Mouse (Mus musculus) thymus, postnatal 10 days (tissue): ENCODE measurements around the gene Fbln7.

Source experiments
- DNase-seq, 2 experiments: peaks; one replicate each; pipeline ENCODE4 v3.0.0; 2021; ENCODE audit warnings: low spot score in 2 of 2

The Fbln7 gene

GRCm38 (mm10) chr2:128862636-128863035 is at the start of gene Fbln7:
Fbln7 (plus strand) TSS chr2:128862981.
- DNase-seq = no peak

- no peak for DNase-seq
These were observed 46.5 kb upstream of the Fbln7 start for GRCm38 (mm10) chr2:128816311-128816710.

- DNase-seq = no peak
These were observed 45.9 kb upstream of the Fbln7 start for GRCm38 (mm10) chr2:128816916-128817315.

GRCm38 (mm10) chr2:128817387-128817785 is 45.4 kb upstream of the Fbln7 start:
- DNase-seq = peak in 1 of 2 experiments; percentile 56

- DNase-seq = peak; percentile 93 to 97
These were observed 44.7 kb upstream of the Fbln7 start, which contains the start of gene Tmem87b for GRCm38 (mm10) chr2:128817786-128818681. Tmem87b (plus strand) TSS chr2:128818118.

GRCm38 (mm10) chr2:128818956-128819643 is 43.7 kb upstream of the Fbln7 start:
- DNase-seq = peak in 1 of 2 experiments; percentile 4

- no peak for DNase-seq
These were observed 42.1 kb upstream of the Fbln7 start for GRCm38 (mm10) chr2:128820631-128821030.

- DNase-seq = no peak
These were observed 38.9 kb upstream of the Fbln7 start for GRCm38 (mm10) chr2:128823893-128824292.

GRCm38 (mm10) chr2:128827787-128828186 is 35.0 kb upstream of the Fbln7 start:
- no peak for DNase-seq

- DNase-seq = no peak
These were observed 30.2 kb upstream of the Fbln7 start for GRCm38 (mm10) chr2:128832611-128833010.

GRCm38 (mm10) chr2:128833035-128833434 is 29.7 kb upstream of the Fbln7 start:
- no peak for DNase-seq

- no peak for DNase-seq
These were observed 29.3 kb upstream of the Fbln7 start for GRCm38 (mm10) chr2:128833435-128833834.

GRCm38 (mm10) chr2:128837531-128837930 is 25.2 kb upstream of the Fbln7 start:
- DNase-seq = no peak

- no peak for DNase-seq
These were observed 24.2 kb upstream of the Fbln7 start for GRCm38 (mm10) chr2:128838611-128839010.

GRCm38 (mm10) chr2:128839501-128839900 is 23.3 kb upstream of the Fbln7 start:
- no peak for DNase-seq

- no peak for DNase-seq
These were observed 20.3 kb upstream of the Fbln7 start for GRCm38 (mm10) chr2:128842437-128842836.

GRCm38 (mm10) chr2:128850036-128850435 is 12.7 kb upstream of the Fbln7 start:
- no peak for DNase-seq

GRCm38 (mm10) chr2:128856673-128857072 is 6.1 kb upstream of the Fbln7 start:
- DNase-seq = no peak

- no peak for DNase-seq
These were observed 3.8 kb upstream of the Fbln7 start for GRCm38 (mm10) chr2:128858962-128859361.

- no peak for DNase-seq
These were observed 2.9 kb upstream of the Fbln7 start for GRCm38 (mm10) chr2:128859861-128860260.

- DNase-seq = no peak
These were observed 1.1 kb downstream of the Fbln7 start for GRCm38 (mm10) chr2:128863777-128864331.

- no peak for DNase-seq
These were observed 2.3 kb downstream of the Fbln7 start for GRCm38 (mm10) chr2:128865061-128865460.
